Mouse (Mus musculus) gastrocnemius, postnatal 25 days (tissue): ENCODE data around the gene Tmem80. TPM values are rescaled to one million over a fixed set of nuclear protein-coding genes. Genes with fewer than 3 reads are reported as not detected.

ENCODE experiments used
- DNase-seq: peaks from one replicate; pipeline ENCODE4 v3.0.0; 2022
- total RNA-seq, 2 experiments: library from RNA; stranded (reverse); gene quantifications; 1 replicate in 1 of 2; 2 replicates in 1 of 2; pipeline ENCODE4 v1.2.3; 2021

Gene Tmem80
- total RNA-seq, 2 experiments from 2014 or later, result 11.0 to 11.5 TPM

GRCm38 (mm10) chr7:141361510-141361909 lies 34.0 kb downstream of the Tmem80 start:
- DNase-seq, result no peak

DNA sequence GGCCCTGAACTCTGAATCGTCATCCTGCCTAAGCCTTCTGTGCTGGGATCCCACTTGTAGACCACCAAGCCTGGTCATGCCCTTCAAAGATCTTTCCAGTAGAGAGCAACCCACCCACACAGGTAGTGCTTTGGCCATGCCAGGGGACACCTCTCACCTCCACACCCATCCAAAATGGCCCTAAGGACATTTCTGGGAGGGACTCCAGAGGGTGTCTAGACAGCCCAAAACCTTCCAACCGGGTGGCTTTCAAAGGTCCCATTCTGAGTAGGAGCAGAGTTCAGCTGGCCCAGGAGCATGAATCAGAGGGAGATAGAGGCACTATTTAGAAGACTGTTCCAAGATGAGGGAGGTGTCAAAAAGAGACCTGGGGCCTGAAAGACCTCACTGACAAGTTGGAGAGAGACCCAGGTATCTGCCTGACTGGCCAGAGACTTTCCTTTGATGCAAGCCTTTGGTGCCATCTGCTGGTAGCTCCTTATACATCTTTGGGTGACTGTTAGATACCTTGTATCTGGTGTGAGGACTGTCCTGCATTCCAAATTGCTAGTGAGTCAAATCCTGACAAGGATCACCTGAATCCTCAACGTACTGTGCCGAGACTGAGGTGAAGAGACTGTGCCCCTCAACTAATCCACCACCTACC lies 35.7 kb downstream of the Tmem80 start:
- DNase-seq, result peak; percentile 50

GRCm38 (mm10) chr7:141363752-141364125 lies 36.2 kb downstream of the Tmem80 start:
- no peak for DNase-seq

- no peak for DNase-seq
These were observed 37.0 kb downstream of the Tmem80 start for GRCm38 (mm10) chr7:141364349-141365048.

DNA sequence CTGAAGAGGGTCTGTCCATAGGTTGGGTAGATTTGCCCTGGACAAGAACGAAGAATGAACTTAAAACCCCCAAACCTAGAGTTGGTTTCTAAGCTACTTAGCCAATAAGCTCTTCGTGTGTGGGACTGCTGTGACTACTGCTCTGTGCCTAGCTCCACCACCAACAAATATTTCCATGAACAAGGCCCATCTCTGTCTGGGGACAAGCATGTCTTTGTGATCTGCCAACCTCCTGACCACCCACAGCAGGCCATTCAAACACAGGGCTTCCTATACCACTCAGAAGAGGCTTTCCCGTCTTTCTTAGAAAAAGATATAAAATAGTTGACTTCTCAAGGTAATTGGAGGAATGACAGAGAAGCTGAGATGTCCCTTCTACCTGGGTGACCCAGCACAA lies 37.5 kb downstream of the Tmem80 start:
- DNase-seq, result no peak

- DNase-seq, result no peak
These were observed 39.8 kb downstream of the Tmem80 start for GRCm38 (mm10) chr7:141367358-141367757.

DNA sequence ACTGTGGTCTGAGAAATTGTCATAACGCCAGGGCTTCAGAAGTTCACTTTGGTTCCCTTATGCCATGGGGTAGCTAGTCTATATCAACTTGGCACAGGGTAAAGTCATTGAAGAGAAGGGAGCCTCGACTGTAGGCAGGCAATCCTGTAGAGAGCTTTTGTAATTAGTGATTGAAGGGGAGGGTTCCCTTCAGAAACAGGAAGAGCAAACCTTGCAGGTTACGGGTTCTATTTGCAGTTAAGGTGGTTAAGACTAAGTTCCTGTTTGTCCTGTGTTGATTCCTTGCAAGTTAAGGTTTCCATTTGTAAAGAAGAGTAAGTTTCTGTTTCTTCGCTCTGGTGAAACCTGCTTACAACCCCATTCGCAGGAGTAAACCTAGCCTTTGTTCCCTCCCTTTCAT lies 42.4 kb downstream of the Tmem80 start:
- DNase-seq, result no peak

- no peak for DNase-seq
These were observed 44.5 kb downstream of the Tmem80 start for GRCm38 (mm10) chr7:141371942-141372595.

DNA sequence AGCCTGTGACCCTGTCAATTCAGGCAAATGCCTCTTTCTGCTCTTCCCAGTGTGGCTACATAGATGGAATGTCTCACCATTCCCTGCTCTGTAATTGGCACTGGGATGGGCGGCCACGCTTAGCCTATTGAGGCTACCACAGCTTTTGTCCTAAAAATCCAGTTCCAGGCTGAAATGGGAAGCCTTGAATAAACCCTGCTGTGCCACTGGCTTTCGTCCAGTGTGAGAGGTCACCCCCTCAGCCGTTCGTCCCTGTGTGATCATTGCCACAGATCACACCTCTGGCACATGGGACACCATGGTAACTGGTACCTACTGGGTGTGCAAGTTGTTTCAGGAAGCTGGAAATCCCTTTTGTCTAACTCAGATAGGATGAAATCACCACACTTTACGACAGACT lies 46.1 kb downstream of the Tmem80 start:
- no peak for DNase-seq

- no peak for DNase-seq
These were observed 46.9 kb downstream of the Tmem80 start for GRCm38 (mm10) chr7:141374399-141374798.

- no peak for DNase-seq
These were observed 52.0 kb downstream of the Tmem80 start for GRCm38 (mm10) chr7:141379584-141379983.

- DNase-seq, result no peak
These were observed 53.7 kb downstream of the Tmem80 start for GRCm38 (mm10) chr7:141381068-141381835.

Other genes with a start within 250 kb of the Tmem80 start
- under 1 TPM in 1 of 2 experiments, not detected in 1; 0.29 TPM for gene Pkp3, start 249.5 kb upstream of the Tmem80 start, total RNA-seq
- 1 to 10 TPM; 1.4 to 2.4 TPM for gene Sigirr, start 227.2 kb upstream of the Tmem80 start, total RNA-seq
- not detected for gene Ano9, start 209.9 kb upstream of the Tmem80 start, total RNA-seq
- 10 to 100 TPM; 18.7 to 25.6 TPM for gene Ptdss2, start 205.4 kb upstream of the Tmem80 start, total RNA-seq
- 10 to 100 TPM; 38.8 to 51.5 TPM for gene Rnh1, start 154.9 kb upstream of the Tmem80 start, total RNA-seq
- 100 to 1,000 TPM; 150 TPM for gene Hras, start 133.7 kb upstream of the Tmem80 start, total RNA-seq
- 1 to 10 TPM; 1.4 to 2.5 TPM for gene Lrrc56, start 133.6 kb upstream of the Tmem80 start, total RNA-seq
- gene Lmntd2, start 113.7 kb upstream of the Tmem80 start, total RNA-seq, result not detected
- 1 to 10 TPM in 1 of 2 experiments, under 1 TPM in 1; 0.38 to 1.1 TPM for gene Rassf7, start 111.9 kb upstream of the Tmem80 start, total RNA-seq
- 10 to 100 TPM; 17.3 to 21.4 TPM for gene Phrf1, start 99.0 kb upstream of the Tmem80 start, total RNA-seq
- gene Irf7, start 61.3 kb upstream of the Tmem80 start, total RNA-seq, result 1 to 10 TPM; 1.1 to 1.2 TPM
- gene Cdhr5, start 51.0 kb upstream of the Tmem80 start, total RNA-seq, result under 1 TPM; 0.16 to 0.28 TPM
- gene Sct, start 48.6 kb upstream of the Tmem80 start, total RNA-seq, result under 1 TPM in 1 of 2 experiments, not detected in 1; 0.56 TPM
- gene Drd4, start 35.7 kb upstream of the Tmem80 start, total RNA-seq, result under 1 TPM in 1 of 2 experiments, not detected in 1; 0.23 TPM
- 10 to 100 TPM; 11.2 to 11.7 TPM for gene Deaf1, start within 50 bp of the Tmem80 start, total RNA-seq
- gene Eps8l2, start 11.1 kb downstream of the Tmem80 start, total RNA-seq, result 1 to 10 TPM; 1.5 to 2.1 TPM
- 10 to 100 TPM; 78.9 to 91.3 TPM for gene Taldo1, start 64.5 kb downstream of the Tmem80 start, total RNA-seq
- gene Gatd1, start 86.4 kb downstream of the Tmem80 start, total RNA-seq, result 1 to 10 TPM; 5.2 to 6.7 TPM
- gene Cend1, start 101.8 kb downstream of the Tmem80 start, total RNA-seq, result under 1 TPM; 0.38 to 0.75 TPM
- 10 to 100 TPM; 17.1 to 32.9 TPM for gene Slc25a22, start 110.2 kb downstream of the Tmem80 start, total RNA-seq
- gene Pidd1, start 116.3 kb downstream of the Tmem80 start, total RNA-seq, result under 1 TPM; 0.18 to 0.75 TPM
- gene Rplp2, start 119.6 kb downstream of the Tmem80 start, total RNA-seq, result 100 to 1,000 TPM; 531 to 541 TPM
- gene Pnpla2, start 127.5 kb downstream of the Tmem80 start, total RNA-seq, result 100 to 1,000 TPM; 265 to 357 TPM
- gene Cracr2b, start 133.4 kb downstream of the Tmem80 start, total RNA-seq, result 1 to 10 TPM; 3.9 to 7.0 TPM
- 10 to 100 TPM; 67.7 to 87.4 TPM for gene Cd151, start 139.7 kb downstream of the Tmem80 start, total RNA-seq
- 10 to 100 TPM; 55.2 to 56.0 TPM for gene Polr2l, start 147.4 kb downstream of the Tmem80 start, total RNA-seq
- gene Tspan4, start 147.5 kb downstream of the Tmem80 start, total RNA-seq, result 10 to 100 TPM in 1 of 2 experiments, 1 to 10 TPM in 1; 5.6 to 16.5 TPM
- gene Chid1, start 212.1 kb downstream of the Tmem80 start, total RNA-seq, result 10 to 100 TPM; 14.5 to 18.4 TPM
- gene Ap2a2, start 234.4 kb downstream of the Tmem80 start, total RNA-seq, result 10 to 100 TPM; 42.9 to 45.5 TPM